Mouse (Mus musculus) ES-Bruce4 (cell line): ENCODE measurements around the gene Wwtr1. TPM values are rescaled to one million over a fixed set of nuclear protein-coding genes. Genes with fewer than 3 reads are reported as not detected.

Source experiments
- H3K27ac ChIP-seq: 2 replicates; pipeline ENCODE4 v1.5.1; 2012; ENCODE audit warnings: low read length, inconsistent platforms; ENCODE audit not compliant: insufficient read depth
- H3K27me3 ChIP-seq: 2 replicates; pipeline ENCODE4 v1.6.1; 2012; ENCODE audit warnings: mild to moderate bottlenecking, low read length, inconsistent platforms; ENCODE audit not compliant: control insufficient read depth, poor library complexity, insufficient read depth, severe bottlenecking
- H3K36me3 ChIP-seq: 2 replicates; pipeline ENCODE4 v1.6.1; 2012; ENCODE audit warnings: inconsistent platforms, mild to moderate bottlenecking, low read length, moderate library complexity; ENCODE audit not compliant: control insufficient read depth, poor library complexity, insufficient read depth, severe bottlenecking
- H3K4me1 ChIP-seq: one replicate; pipeline ENCODE4 v1.8.1; 2011; ENCODE audit warnings: low read length; ENCODE audit not compliant: control insufficient read depth, insufficient read depth
- H3K4me3 ChIP-seq: 2 replicates; pipeline ENCODE4 v1.5.1; 2011; ENCODE audit warnings: low read depth, mild to moderate bottlenecking, low read length
- H3K9ac ChIP-seq: 2 replicates; pipeline ENCODE4 v1.6.1; 2012; ENCODE audit warnings: low read depth, mild to moderate bottlenecking, inconsistent platforms; ENCODE audit not compliant: poor library complexity, severe bottlenecking
- H3K9me3 ChIP-seq: replicated peaks from 2 replicates; pipeline ENCODE4 v1.6.1; 2012; ENCODE audit warnings: mild to moderate bottlenecking, low read length, inconsistent platforms; ENCODE audit not compliant: control insufficient read depth, poor library complexity, insufficient read depth, severe bottlenecking
- CTCF ChIP-seq: IDR thresholded peaks from one replicate; pipeline ENCODE4 v1.8.1; 2011; ENCODE audit warnings: low read depth, low read length
- EP300 ChIP-seq: IDR thresholded peaks from 2 replicates; pipeline ENCODE4 v1.6.1; 2011; ENCODE audit warnings: low read depth, low read length; ENCODE audit not compliant: insufficient read depth
- POLR2A ChIP-seq: IDR thresholded peaks from one replicate; pipeline ENCODE4 v1.8.1; 2011; ENCODE audit warnings: low read length; ENCODE audit not compliant: insufficient read depth
- polyA plus RNA-seq: library from polyadenylated mRNA; stranded (reverse); fragments of >200 nt; gene quantifications from 2 replicates; pipeline ENCODE4 v1.2.4, GENCODE M21; 2011; ENCODE audit warnings: low read depth; ENCODE audit not compliant: missing spikeins, insufficient read depth, insufficient read length

Gene Wwtr1
- polyA plus RNA-seq, 1 experiment = 43.7 TPM

- Histone ChIP-seq H3K36me3 (no peaks in the 10 kb centered on the region), H3K4me3 (no peak overlapping the region), H3K4me1 (peaks cover 2% of the 10 kb centered on the region), H3K27ac (no peak overlapping the region), H3K9me3 (no peaks in the 10 kb centered on the region), H3K9ac (no peak overlapping the region), H3K27me3 (no peaks in the 10 kb centered on the region)
- no peak for TF ChIP-seq EP300
- TF ChIP-seq CTCF = no peak
- TF ChIP-seq POLR2A = no peak
These were observed 42.6 kb downstream of the Wwtr1 start for GRCm38 (mm10) chr3:57532991-57533725.

DNA sequence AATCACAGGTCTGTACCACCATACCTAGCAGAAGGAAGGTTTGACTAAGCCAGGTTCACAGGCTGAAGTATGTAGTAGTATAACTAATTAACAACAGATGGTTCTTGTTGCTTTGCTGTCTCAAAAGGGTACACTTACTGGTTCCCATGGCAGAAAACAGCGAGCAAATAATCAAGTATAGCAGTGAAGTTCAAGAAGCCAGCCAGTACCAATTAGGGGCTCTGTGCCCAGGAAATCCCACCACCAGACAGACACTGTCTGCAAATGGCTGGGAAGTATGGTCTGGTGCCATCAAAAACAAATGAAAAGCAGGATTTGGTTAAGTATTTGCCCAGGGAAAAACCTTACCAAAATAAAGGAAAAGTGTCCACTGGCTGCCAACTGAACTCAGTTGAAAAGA, 44.9 kb downstream of the Wwtr1 start:
- no peaks in the 10 kb centered on the region for H3K36me3 ChIP-seq
- TF ChIP-seq EP300 (no peak), POLR2A (no peak), CTCF (no peak)
- H3K4me3 ChIP-seq = no peak overlapping the region
- H3K27ac ChIP-seq = no peak overlapping the region
- no peaks in the 10 kb centered on the region; the same call in 1 of the 2 replicates for H3K9me3 ChIP-seq
- no peaks in the 10 kb centered on the region for H3K27me3 ChIP-seq
- peaks cover under 1% of the 10 kb centered on the region for H3K4me1 ChIP-seq
- no peak overlapping the region for H3K9ac ChIP-seq

GRCm38 (mm10) chr3:57530221-57530620, 45.5 kb downstream of the Wwtr1 start:
- no peaks in the 10 kb centered on the region for H3K27me3 ChIP-seq
- H3K36me3 ChIP-seq = no peaks in the 10 kb centered on the region
- TF ChIP-seq POLR2A (no peak), CTCF (no peak), EP300 (no peak)
- H3K9me3 ChIP-seq = no peaks in the 10 kb centered on the region; the same call in 1 of the 2 replicates
- no peaks in the 10 kb centered on the region for H3K4me1 ChIP-seq
- no peak overlapping the region for H3K4me3 ChIP-seq
- no peak overlapping the region for H3K9ac ChIP-seq
- H3K27ac ChIP-seq = no peak overlapping the region

DNA sequence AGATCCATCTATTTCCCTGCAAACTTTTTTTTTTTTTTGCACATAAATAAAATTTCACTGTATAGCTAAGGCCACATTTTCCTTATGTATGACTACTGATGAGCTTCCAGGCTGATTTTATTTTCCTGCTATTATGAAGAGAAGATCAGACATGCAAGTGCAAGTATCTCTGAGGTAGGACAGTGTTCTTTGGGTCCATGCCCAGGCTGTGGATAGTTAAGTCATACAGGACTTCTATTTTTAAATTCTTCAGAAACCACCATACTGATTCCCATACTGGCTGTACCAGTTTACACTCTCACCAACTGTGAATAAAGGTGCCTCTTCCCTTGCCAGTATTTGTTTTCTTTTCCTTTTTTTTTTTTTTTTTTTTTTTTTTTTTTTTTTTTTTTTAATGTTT, 48.6 kb downstream of the Wwtr1 start:
- Histone ChIP-seq H3K36me3 (no peaks in the 10 kb centered on the region), H3K4me3 (no peak overlapping the region), H3K27ac (no peak overlapping the region), H3K9me3 (peaks cover 8% of the 10 kb centered on the region), H3K27me3 (no peaks in the 10 kb centered on the region), H3K4me1 (no peaks in the 10 kb centered on the region), H3K9ac (no peak overlapping the region)
- TF ChIP-seq POLR2A (no peak), CTCF (no peak), EP300 (no peak)

- H3K27me3 ChIP-seq = no peaks in the 10 kb centered on the region
- peaks cover 8% of the 10 kb centered on the region for H3K9me3 ChIP-seq
- H3K27ac ChIP-seq = no peak overlapping the region
- no peak overlapping the region for H3K4me3 ChIP-seq
- TF ChIP-seq CTCF (no peak), POLR2A (no peak), EP300 (no peak)
- no peak overlapping the region for H3K9ac ChIP-seq
- H3K4me1 ChIP-seq = no peaks in the 10 kb centered on the region
- no peaks in the 10 kb centered on the region for H3K36me3 ChIP-seq
These were observed 52.6 kb downstream of the Wwtr1 start for GRCm38 (mm10) chr3:57523093-57523492.

- H3K9ac ChIP-seq = no peak overlapping the region
- H3K36me3 ChIP-seq = no peaks in the 10 kb centered on the region
- H3K27ac ChIP-seq = no peak overlapping the region
- TF ChIP-seq EP300 (no peak), CTCF (no peak), POLR2A (no peak)
- H3K4me3 ChIP-seq = no peak overlapping the region
- H3K27me3 ChIP-seq = no peaks in the 10 kb centered on the region
- H3K4me1 ChIP-seq = no peaks in the 10 kb centered on the region
- peaks cover 8% of the 10 kb centered on the region for H3K9me3 ChIP-seq
These were observed 53.8 kb downstream of the Wwtr1 start for GRCm38 (mm10) chr3:57521876-57522275.
